Mouse (Mus musculus) adrenal gland, adult 18-20 months (tissue): Measurements from ENCODE around the gene Llgl2. TPM values are rescaled to one million over a fixed set of nuclear protein-coding genes. Genes with fewer than 3 reads are reported as not detected.
"Not testable (repeated sequence)": the region's sequence is repeated elsewhere in the genome, so short reads cannot be mapped to it uniquely, and the experiment has no call there.

Experiments used
- DNase-seq, 2 experiments: peaks; one replicate each; pipeline ENCODE4 v3.0.0; 2021 to 2022; ENCODE audit warnings: low spot score in 2 of 2
- total RNA-seq, 2 experiments: library from RNA; stranded (reverse); gene quantifications; 1 replicate in 1 of 2; 2 replicates in 1 of 2; pipeline ENCODE4 v1.2.3; 2021

Gene Llgl2
- total RNA-seq, 2 experiments from 2014 or later = 5.8 to 8.0 TPM

- no peak for DNase-seq
These were observed 9.2 kb downstream of the Llgl2 start for GRCm38 (mm10) chr11:115833021-115833513.

GRCm38 (mm10) chr11:115834033-115834432 lies 10.2 kb downstream of the Llgl2 start:
- DNase-seq = no peak

GRCm38 (mm10) chr11:115836656-115837395 lies 13.0 kb downstream of the Llgl2 start:
- no peak for DNase-seq

- DNase-seq = no peak
These were observed 13.9 kb downstream of the Llgl2 start for GRCm38 (mm10) chr11:115837606-115838345.

- DNase-seq = no peak
These were observed 15.1 kb downstream of the Llgl2 start for GRCm38 (mm10) chr11:115838895-115839311.

- DNase-seq = no peak
These were observed 15.9 kb downstream of the Llgl2 start for GRCm38 (mm10) chr11:115839732-115840131.

- no peak for DNase-seq
These were observed 17.2 kb downstream of the Llgl2 start for GRCm38 (mm10) chr11:115841044-115841443.

GRCm38 (mm10) chr11:115841961-115842550 lies 18.2 kb downstream of the Llgl2 start:
- no peak for DNase-seq

- no peak for DNase-seq
These were observed 19.5 kb downstream of the Llgl2 start for GRCm38 (mm10) chr11:115843141-115843890.

GRCm38 (mm10) chr11:115843891-115844239 lies 20.0 kb downstream of the Llgl2 start:
- DNase-seq = no peak

- no peak for DNase-seq
These were observed 20.4 kb downstream of the Llgl2 start for GRCm38 (mm10) chr11:115844240-115844639.

GRCm38 (mm10) chr11:115845819-115846218 lies 22.0 kb downstream of the Llgl2 start:
- DNase-seq = no peak

- no peak for DNase-seq
These were observed 30.8 kb downstream of the Llgl2 start for GRCm38 (mm10) chr11:115854674-115855073.

- not testable (repeated sequence) for DNase-seq
These were observed 33.3 kb downstream of the Llgl2 start for GRCm38 (mm10) chr11:115857146-115857545.

GRCm38 (mm10) chr11:115857936-115858335 lies 34.1 kb downstream of the Llgl2 start:
- DNase-seq = no peak

- no peak for DNase-seq
These were observed 34.5 kb downstream of the Llgl2 start, which contains the start of gene Myo15b for GRCm38 (mm10) chr11:115858354-115858753. Gene Myo15b, plus strand, starts transcription at chr11:115858406.

- DNase-seq = peak; percentile 91 to 93
These were observed 35.5 kb downstream of the Llgl2 start for GRCm38 (mm10) chr11:115859143-115859945.

GRCm38 (mm10) chr11:115863895-115864294 lies 40.0 kb downstream of the Llgl2 start:
- no peak for DNase-seq

GRCm38 (mm10) chr11:115869393-115869792 lies 45.5 kb downstream of the Llgl2 start:
- no peak for DNase-seq

- DNase-seq = no peak
These were observed 48.6 kb downstream of the Llgl2 start for GRCm38 (mm10) chr11:115872437-115872836.
